Mouse (Mus musculus) T-helper 17 cell (primary cell): ENCODE measurements around the gene Cpa1.

Experiments
- in situ Hi-C, 2 experiments: fragments of 300-600 bp; cut with MboI, MseI; formaldehyde crosslinking; loops; 1 replicate in 1 of 2; 2 replicates in 1 of 2; pipeline ENCODE4 v1.15.1; 2025; ENCODE audit warnings: high pct_unique_total_duplicates in 2 of 2

Gene Cpa1

DNA sequence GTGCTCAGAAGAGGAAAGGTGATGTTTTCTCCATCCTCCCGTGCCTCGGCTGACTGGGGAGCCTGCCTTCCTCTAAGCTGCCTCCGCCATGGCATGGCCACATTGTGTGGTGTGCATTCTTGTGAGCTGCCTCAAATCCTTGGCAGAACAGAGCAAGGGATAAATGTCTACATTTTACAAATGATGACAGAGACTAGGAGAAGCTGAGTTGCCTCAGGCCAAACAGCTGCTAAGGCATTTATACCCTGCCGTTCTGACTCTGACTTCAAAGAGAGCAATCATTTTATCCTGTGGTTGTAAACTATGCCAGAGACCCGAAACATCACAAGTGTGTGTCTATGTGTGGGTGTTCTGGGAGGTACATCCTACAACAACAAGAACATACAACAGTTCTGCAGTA, 28.6 kb downstream of the Cpa1 start:
- in situ Hi-C loops: no loop called here

DNA sequence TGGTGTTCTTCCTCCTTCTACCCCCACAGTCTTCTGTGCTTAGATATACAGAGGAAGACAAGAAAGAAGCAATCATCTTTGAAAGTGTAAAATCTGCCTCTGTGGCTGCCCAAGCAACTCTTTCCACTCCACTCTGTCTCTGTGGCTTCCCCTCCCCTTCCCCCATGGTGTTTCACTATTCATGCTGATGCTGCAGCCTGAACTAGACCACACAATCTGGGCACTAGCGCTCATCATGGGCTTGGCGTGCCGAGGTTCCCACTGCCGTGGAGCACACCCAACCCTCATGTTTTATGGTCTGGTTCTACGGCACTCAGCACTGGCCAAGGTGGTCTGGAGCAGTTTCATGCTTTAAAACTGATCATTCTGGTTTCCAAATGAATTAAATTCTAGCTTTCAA, 32.7 kb downstream of the Cpa1 start:
- in situ Hi-C loops: no loop called here

DNA sequence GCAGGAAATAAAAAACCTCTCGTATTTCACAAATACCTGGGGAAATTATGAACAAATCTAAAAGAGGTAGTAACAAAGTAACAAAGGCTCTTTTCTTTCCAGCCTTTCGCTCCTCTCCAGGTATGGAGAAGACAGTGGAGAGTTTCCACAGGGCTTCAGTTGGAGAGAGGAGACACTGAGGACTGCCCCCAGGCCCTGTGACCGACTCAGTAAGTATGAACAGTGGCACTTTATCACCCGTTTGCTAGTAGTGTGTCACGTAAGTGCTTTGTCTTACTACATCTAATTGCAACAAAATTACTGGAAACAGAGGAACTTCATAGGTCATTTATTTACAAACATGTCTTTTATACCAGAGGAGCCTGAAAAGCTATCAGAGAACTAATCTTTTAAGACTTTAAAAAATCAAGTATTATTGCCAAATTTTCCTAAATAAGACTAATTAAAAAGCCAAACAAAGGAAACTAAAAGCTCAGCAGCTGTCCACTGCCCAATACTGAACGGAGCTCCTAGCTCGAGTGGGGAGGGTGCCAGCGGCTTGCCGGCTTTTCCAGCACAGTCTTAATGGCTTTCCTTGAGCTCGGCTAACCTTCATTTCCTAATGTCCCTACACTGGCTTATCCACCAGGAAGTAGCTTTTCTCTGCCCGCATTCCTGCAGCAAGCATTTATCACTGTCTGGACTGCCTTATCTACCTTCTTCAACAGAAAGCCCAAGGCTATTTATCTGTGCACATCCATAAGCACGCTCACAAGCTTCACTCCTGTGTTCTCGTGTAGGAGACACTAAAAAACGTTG, 34.9 kb downstream of the Cpa1 start:
- in situ Hi-C loops: no loop called here

DNA sequence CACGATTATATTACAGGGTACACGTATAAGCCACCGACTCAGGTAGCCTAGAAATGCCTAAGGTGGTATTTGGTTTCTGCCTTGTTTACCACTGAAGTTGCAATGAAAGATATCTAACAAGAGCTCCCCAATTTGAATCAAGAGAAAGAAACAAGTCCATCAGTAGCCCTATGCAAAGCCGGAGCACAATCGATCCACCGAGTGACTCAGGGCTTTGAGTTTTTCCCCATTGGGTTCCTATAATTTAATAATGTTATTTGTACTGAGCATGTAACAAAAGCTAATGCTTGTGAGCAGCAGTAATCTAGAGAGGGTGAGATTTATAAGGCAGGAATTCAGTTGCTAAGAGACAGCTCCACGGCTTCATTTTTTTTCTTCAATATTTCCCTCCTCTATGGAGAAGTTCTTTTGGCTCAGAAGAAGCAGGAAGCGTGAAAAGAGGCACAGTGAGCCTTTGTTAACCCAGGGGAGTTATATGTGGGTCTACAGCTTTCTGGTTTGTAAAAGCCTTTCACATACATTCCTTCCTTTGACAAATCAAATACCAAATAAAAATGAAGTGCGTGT, 35.8 kb downstream of the Cpa1 start:
- in situ Hi-C loops: no loop called here

DNA sequence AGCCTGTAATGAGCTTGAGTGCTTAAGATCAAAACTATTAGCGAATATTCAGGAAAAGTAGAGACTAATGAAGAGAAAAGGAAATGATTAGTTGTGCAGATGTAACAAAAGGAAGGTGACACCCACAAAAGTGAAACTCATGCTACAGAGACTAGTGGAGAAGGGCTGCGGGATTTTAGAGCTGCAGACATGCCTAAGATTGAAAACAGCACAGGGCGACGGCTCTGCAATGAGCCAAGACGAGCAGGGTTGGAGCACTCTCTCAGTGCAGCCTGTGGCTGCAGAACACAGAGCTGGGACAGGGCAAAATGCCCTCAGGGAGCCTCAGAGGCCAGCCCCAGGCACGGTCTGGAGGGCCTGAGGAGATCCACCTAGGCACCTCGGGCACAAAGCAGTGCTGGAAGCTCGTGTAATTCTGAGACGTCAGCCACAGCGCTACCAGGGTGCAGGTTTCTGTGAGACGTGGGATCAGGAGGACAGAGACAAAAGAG, 36.3 kb downstream of the Cpa1 start:
- in situ Hi-C loops: no loop called here

DNA sequence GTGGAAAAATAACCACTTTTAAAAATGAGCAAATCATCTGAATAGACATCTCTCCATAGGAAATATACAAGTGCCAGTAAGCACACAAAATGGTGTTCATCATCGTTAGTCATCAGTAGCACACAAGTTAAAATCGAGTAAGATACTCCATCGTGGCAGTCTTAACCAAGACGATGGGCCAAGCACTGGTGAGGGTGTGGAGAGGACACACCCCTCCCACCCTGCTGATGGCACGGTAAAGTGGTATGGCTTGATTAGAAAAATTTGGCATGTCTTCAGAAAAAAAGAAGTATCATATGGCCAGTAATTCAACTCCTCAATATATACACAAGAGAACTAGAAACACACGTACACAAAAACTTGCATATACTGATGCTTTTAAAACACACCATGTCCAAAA, 37.5 kb downstream of the Cpa1 start:
- in situ Hi-C loops: no loop called here

DNA sequence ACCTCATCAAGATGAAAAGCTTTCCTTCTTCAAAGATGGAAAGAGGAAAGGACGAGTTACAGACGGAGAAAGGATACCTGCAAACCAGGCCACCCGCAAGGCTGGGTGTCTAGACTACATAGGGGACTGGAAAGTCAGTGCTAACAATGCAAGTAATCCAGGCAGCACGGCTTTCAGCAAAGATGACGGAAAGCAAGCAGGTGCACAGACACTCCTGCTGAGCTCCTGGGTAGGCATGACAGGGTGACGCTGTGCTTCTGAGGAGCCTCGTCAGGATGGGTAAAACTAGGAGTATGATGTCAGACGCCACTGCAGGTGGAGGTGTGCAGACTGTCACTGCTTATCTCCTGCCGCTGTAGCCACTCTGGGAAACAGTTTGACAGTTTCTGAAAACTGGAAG, 38.6 kb downstream of the Cpa1 start:
- in situ Hi-C loops: no loop called here

DNA sequence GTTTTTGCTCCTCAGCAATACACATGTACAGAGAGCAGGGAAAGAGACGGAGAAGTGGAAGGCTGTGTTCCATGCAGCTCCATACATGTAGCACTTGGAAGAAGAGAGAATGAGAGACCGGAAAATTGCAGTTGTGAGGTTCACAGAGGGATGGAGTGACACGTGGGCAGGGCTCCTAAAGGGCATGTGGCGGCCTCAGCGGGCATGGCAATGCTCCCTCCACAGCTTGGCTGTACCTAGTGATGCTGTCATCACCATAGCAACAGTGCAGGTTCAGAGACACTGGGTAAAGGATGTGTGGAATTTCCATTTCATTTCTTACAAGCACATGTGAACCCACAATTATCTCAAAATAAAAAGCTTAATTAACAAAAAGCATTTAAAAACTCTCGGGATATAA, 39.5 kb downstream of the Cpa1 start:
- in situ Hi-C loops: no loop called here

DNA sequence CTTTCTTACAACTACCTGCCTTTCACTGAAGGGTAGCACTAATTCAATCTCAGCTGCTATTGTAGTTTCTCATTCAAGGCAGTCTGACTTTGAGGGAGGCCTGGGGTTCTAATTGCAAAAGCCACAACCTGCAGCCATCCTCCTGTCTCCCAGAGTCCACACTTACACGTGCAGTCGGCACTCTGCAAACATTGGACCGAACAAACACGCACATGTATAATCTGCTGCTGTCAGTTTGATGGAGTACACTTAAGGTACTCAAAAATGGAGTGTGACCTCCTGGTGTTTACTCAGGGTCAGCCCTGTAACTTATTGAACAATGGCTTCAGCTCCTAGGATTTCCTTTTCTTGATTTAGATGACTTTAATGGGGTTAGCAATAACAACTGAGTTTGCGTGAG, 40.5 kb downstream of the Cpa1 start:
- in situ Hi-C loops: no loop called here

DNA sequence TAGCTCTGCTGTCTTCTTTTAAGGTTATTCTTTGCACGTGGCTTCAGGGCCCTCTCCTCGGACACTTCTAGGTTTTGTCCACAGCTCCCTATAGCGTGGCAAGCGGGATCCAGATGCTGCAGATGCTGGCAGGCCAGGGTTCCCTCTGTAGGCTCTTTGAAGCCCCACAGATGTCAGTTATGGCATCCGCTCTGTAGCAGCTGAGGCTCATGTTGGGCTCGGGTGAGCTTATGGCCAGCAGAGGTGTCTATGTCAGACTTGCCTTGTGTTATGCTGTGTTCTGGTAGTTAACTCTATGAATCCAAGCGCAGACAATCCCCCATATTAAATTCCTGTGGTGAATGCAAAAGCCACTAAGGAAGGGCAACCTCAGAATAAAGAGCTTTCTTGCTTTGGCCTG, 41.4 kb downstream of the Cpa1 start:
- in situ Hi-C loops: no loop called here

DNA sequence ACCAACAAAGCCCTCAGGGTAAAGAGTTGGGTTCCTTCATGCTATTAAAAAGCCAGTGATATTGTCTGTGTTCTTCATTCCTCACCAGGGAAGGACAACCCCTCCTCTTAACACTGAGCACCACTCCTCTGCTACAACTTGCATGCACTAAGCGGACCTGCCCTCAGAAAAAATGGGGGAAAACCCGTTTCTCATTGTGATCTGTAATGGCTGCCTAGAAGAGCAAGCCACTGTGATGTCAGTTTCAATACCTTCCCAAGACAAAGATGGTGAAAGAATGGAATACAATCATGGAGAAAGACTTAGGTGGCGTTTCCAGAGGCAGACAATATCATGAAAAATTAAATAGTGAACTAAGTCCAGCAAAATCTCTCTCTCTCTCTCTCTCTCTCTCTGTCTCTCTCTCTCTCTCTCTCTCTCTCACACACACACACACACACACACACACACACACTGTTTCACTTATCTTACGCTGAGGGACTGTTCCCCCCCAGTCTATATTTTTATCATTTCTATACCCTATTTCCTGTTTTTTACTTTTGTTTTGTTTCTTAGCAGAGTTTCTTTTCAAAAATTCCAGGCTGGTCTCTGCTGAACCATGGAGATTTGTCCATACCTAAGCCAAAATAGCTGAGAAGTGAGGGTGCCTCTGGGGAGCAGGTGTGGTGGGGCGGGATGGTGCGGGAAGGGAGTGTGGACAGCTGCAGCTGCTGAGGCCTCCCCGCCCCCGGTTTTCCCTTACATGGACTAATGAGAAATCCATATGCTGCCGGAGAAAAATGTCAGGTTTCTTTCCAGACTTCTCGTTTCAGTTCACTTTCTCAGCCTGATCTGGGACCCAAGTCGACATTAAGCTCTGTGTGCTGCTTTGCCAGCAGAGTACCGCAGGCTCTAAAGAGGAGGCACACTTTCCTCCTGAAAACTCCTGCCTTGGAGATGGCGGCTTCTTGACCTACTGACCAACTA, 43.2 kb downstream of the Cpa1 start:
- in situ Hi-C loops: no loop called here

DNA sequence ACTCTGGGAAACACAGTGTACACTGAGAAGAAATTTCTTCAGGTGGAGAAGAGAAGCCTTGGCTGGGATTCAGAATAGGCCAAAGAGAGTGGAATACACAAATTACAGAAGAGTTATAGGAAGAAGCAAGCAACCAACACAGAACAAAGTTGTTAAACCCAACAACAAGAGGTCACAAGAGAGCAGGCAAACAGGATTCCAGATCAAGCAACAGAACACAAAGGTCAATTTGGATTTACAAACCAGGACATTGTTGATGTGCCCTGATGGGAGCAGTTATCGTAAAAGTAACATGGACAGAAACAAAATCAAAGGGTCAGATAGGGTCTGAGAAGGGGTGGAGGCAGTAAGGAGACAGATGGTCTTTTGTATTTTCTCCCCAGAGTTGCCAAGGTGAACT, 45.6 kb downstream of the Cpa1 start:
- in situ Hi-C loops: no loop called here

DNA sequence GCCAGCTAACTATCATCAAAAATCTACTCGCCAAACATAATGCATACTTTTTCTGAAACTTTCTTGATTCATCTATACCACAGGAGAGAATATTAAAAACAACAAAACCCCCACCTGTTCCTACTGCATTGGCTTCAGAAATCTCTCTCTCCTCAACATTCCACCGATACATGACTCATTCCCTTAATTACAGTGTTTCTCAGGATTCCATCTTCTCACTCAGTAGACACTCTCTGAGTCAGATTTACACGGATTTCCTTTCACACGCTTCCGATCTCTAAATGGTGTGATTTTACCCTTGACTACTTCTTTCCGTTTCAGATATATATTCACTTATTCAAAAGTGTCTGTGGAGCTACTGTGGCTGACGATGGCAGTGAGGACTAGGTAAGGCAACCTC, 48.2 kb downstream of the Cpa1 start:
- in situ Hi-C loops: no loop called here

DNA sequence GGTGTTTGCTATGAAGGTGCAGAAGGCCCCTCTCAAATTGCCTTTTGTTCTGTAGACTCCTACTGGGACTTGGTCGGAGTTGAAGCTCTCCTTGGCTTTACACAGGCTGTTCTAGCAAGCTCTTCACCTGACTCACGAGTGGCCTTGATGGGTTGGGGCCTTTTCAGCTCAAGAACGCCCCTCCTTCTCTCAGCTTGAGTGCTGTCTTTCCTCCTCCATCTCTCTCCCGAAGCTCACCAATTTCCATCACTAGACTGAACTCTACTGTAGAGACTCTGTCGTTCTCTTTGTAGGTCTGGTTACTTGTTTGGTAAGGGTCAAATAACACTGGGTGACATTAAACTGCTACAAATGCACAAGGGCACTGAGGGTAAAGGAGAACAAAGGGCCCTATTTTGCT, 53.8 kb downstream of the Cpa1 start:
- in situ Hi-C loops: no loop called here

DNA sequence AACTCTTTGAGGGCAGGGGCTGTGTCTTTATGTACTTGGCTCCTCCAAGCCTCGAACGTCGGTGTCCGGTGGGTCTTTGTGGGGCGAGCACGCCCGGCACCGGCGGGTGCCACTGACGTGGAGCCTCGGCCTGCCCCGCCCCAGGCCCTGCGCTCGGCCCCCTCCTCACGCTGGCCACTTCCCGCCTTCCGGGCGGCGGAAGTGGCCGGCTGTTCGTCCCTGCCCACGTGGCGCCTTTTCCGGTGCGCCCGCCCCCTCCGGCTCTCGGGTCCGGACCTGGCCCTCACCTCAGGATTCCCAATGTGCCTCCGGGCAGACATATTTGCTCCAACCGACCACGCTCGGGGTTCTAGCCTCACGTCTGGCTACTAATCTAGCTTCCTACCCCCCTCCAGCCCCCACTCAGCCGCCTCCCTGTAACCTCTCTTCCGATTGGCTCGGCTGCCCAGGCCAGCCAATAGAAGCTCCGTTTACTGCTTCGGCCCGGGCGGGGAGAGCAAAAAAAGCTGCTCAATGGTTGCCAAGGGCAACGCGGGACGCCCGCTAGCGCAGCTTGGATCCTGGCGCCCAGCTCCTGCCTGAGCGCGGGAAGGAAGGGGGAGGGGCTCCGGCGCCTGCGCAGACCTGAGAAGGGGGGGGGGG, 54.5 kb downstream of the Cpa1 start, which contains the start of gene Cep41:
Gene Cep41 (minus strand): TSS at position 400 of the 642 bp plus-strand sequence.
- in situ Hi-C loops: no loop called here

DNA sequence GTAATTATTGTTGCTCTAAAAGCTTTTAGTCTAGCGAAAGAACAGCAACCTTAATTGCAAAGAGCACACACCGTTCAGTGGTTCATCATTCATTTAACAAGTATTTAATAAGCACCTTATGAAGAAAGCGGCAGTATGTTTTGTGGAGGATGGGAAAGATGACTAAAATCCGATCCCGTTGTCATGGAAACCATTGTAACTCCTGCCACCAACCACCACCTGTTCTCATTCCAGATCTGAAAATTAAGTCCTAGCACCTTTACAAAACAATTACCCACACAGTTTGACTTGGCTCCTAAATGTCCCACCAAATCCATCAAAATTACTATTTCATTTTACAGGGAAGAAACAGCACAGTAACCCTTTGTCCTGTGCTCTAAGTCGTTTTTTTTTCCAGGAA, 55.2 kb downstream of the Cpa1 start:
- in situ Hi-C loops: no loop called here
